Comparison of ENCODE assay signal across 27 mouse cellular contexts in the genomic region with DNA sequence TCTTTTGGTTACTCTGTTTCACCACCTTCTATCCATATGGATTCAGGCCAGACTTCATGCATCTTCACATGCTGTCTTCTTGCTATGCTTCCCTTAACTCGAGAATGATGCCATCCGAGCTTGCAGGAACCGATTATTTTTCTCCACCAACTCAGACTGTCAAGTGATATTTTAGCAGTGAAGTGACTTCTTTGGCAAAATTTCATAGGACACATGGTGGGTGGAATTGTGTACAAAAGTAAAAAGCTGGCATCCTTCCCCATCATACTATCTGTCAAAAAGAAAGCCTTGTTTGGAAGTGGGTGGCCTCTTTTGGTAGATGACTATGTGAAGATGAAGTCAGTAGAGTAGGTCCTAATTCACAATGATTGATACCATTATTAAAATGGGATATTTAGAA.
DNase-seq lines count a peak whose midpoint lies in the region; ATAC-seq and TF ChIP-seq lines count a peak whose summit lies in the region.
"Had no signal": no experiment of that assay in that cellular context is flagged by ENCODE, and none has a peak within 500 bp of the region (broad histone marks: within the 10 kb centered on the region; RNA-seq: fewer than 3 reads in every experiment).

No protein-coding gene starts in this region.

- WGBS in lung, embryonic 14.5 days: 60% methylated on average over 3 of the region's 3 CpGs
- 84% methylated on average over 3 of the region's 3 CpGs for WGBS in forebrain, embryonic 15.5 days

- H3K36me3 ChIP-seq in lung, embryonic 14.5 days (ENCODE audit: insufficient read depth): no peaks in the 10 kb centered on the region
- H3K36me3 ChIP-seq in forebrain, embryonic 15.5 days: no peaks in the 10 kb centered on the region
- H3K36me3 ChIP-seq: embryonic facial prominence, embryonic 13.5 days; forebrain, embryonic 10.5 days; heart, embryonic 12.5 days; hindbrain, embryonic 13.5 days; limb, embryonic 10.5 days; limb, embryonic 15.5 days; liver, embryonic 13.5 days; midbrain, embryonic 10.5 days; midbrain, embryonic 15.5 days had no signal

- H3K27ac ChIP-seq in lung, embryonic 14.5 days (ENCODE audit: low read depth): no peak overlapping the region
- H3K27ac ChIP-seq in forebrain, embryonic 15.5 days (replicated peaks): no peak overlapping the region
- H3K27ac ChIP-seq: embryonic facial prominence, embryonic 13.5 days; forebrain, embryonic 10.5 days; heart, adult 2 months; hindbrain, embryonic 13.5 days; limb, embryonic 10.5 days; limb, embryonic 15.5 days; liver, embryonic 13.5 days; midbrain, embryonic 10.5 days; midbrain, embryonic 15.5 days had no signal

- H3K9ac ChIP-seq in lung, embryonic 14.5 days: no peak overlapping the region
- no peak overlapping the region for H3K9ac ChIP-seq in forebrain, embryonic 15.5 days (replicated peaks)
- H3K9ac ChIP-seq: embryonic facial prominence, embryonic 13.5 days; heart, embryonic 12.5 days; hindbrain, embryonic 13.5 days; limb, embryonic 15.5 days; liver, embryonic 13.5 days; midbrain, embryonic 15.5 days had no signal

- no peak overlapping the region for H3K4me3 ChIP-seq in lung, embryonic 14.5 days (ENCODE audit: low read depth, low read length)
- no peak overlapping the region for H3K4me3 ChIP-seq in forebrain, embryonic 15.5 days
- H3K4me3 ChIP-seq: embryonic facial prominence, embryonic 13.5 days; forebrain, embryonic 10.5 days; heart, adult 2 months; heart, embryonic 12.5 days; hindbrain, embryonic 13.5 days; limb, embryonic 10.5 days; limb, embryonic 15.5 days; liver, embryonic 13.5 days; midbrain, embryonic 10.5 days; midbrain, embryonic 15.5 days had no signal

- H3K4me1 ChIP-seq in lung, embryonic 14.5 days (ENCODE audit: insufficient read depth): no peaks in the 10 kb centered on the region
- H3K4me1 ChIP-seq in forebrain, embryonic 15.5 days: no peaks in the 10 kb centered on the region
- H3K4me1 ChIP-seq: embryonic facial prominence, embryonic 13.5 days; hindbrain, embryonic 13.5 days; limb, embryonic 15.5 days; liver, embryonic 13.5 days; midbrain, embryonic 10.5 days; midbrain, embryonic 15.5 days had no signal

- no peaks in the 10 kb centered on the region for H3K27me3 ChIP-seq in lung, embryonic 14.5 days (ENCODE audit: insufficient read depth, low read length)
- no peaks in the 10 kb centered on the region for H3K27me3 ChIP-seq in forebrain, embryonic 15.5 days
- H3K27me3 ChIP-seq: embryonic facial prominence, embryonic 13.5 days; heart, embryonic 12.5 days; hindbrain, embryonic 13.5 days; limb, embryonic 15.5 days; liver, embryonic 13.5 days; midbrain, embryonic 15.5 days had no signal

- no peak overlapping the region for H3K4me2 ChIP-seq in lung, embryonic 14.5 days
- no peak overlapping the region for H3K4me2 ChIP-seq in forebrain, embryonic 15.5 days (replicated peaks)
- H3K4me2 ChIP-seq: embryonic facial prominence, embryonic 13.5 days; heart, embryonic 12.5 days; hindbrain, embryonic 13.5 days; limb, embryonic 15.5 days; liver, embryonic 13.5 days; midbrain, embryonic 15.5 days had no signal

- ATAC-seq in lung, embryonic 14.5 days (ENCODE audit: insufficient read depth): no peak
- no peak for ATAC-seq in forebrain, embryonic 15.5 days (replicated peaks)
- ATAC-seq: CD4-positive, CD25-positive, alpha-beta regulatory T cell, adult 4 months; forebrain, embryonic 16.5 days; intestine, embryonic 16.5 days; midbrain, embryonic 15.5 days had no signal

- H3K9me3 ChIP-seq in lung, embryonic 14.5 days (ENCODE audit: low read depth, low read length): no peaks in the 10 kb centered on the region
- H3K9me3 ChIP-seq in forebrain, embryonic 15.5 days: no peaks in the 10 kb centered on the region
- H3K9me3 ChIP-seq: embryonic facial prominence, embryonic 13.5 days; forebrain, embryonic 10.5 days; heart, embryonic 12.5 days; hindbrain, embryonic 13.5 days; limb, embryonic 10.5 days; limb, embryonic 15.5 days; liver, embryonic 13.5 days; midbrain, embryonic 10.5 days; midbrain, embryonic 15.5 days had no signal

- TF ChIP-seq CTCF in lung, embryonic 14.5 days (IDR thresholded peaks at IDR 0.05; ENCODE audit: low read depth): no peak

- DNase-seq in layer of hippocampus, adult 11-12 months (ENCODE audit: low spot score): peak; percentile 15
- DNase-seq in layer of hippocampus, postnatal 10 days (ENCODE audit: low spot score in 2 of 2): no peak
- peak; percentile 44 for DNase-seq in lung, embryonic 14.5 days
- no peak for DNase-seq in lung, postnatal 14 days
- DNase-seq in layer of hippocampus, adult 8-10 months (ENCODE audit: low spot score in 2 of 2): peak; percentile 21 to 23
- DNase-seq in telencephalon, adult 2 months (ENCODE audit: low read depth, low spot score): peak; percentile 74
- DNase-seq: adrenal gland, postnatal 14 days; cerebellum, adult 18-20 months; heart, adult 2 months; heart, postnatal 4 days; kidney, adult 9 months; kidney, postnatal 10 days; liver, embryonic 13.5 days; lung, adult 18-20 months; lung, postnatal 10 days had no signal

Comparison
In these comparisons a context has a peak if more than half of its experiments do, and no peak if none do; other contexts are left out.
1. DNase-seq: peak in layer of hippocampus, adult 11-12 months (single experiment), lung, embryonic 14.5 days (single experiment), layer of hippocampus, adult 8-10 months (2 of 2) and telencephalon, adult 2 months (single experiment); none in layer of hippocampus, postnatal 10 days (0 of 2) and lung, postnatal 14 days (single experiment).